Mouse (Mus musculus) Muller cell, postnatal 12 days (primary cell): ENCODE results near the gene Mdm2.
"Not testable (repeated sequence)": the region's sequence is repeated elsewhere in the genome, so short reads cannot be mapped to it uniquely, and the experiment has no call there.

Experiments
- DNase-seq: peaks from one replicate; pipeline ENCODE4 v3.0.0-alpha.2; 2015; ENCODE audit errors: inconsistent ontology term

The Mdm2 gene

DNA sequence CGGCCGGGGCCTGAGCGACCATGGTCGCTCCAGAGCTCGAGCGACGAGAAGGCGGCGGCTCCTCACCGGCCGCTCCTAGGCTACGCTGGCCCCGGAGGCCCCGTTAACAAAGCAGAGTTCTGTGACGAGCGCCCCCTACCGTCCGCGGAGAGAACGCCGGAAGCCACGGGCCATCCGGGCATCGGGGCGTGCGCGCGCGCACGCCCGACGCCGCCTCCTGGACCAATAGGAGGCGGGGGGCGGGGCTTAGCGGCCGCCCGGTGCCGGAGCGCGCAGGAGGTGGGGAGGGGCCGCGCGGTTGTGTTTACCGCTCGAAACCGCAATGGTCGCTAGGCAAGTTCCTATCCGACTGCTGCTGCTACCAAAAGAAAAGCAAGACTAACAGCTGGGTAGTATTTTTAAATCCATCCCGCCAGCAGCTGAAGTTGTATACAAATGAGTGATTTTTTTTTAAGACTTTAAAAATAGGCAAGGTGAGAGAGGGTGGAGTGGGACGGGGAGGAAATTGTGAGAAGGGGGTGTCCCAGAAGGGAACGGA lies at the start of gene Mdm2:
TSS of gene Mdm2 (minus strand) at position 155 of the 538 bp plus-strand sequence.
- DNase-seq: peak; percentile 98

DNA sequence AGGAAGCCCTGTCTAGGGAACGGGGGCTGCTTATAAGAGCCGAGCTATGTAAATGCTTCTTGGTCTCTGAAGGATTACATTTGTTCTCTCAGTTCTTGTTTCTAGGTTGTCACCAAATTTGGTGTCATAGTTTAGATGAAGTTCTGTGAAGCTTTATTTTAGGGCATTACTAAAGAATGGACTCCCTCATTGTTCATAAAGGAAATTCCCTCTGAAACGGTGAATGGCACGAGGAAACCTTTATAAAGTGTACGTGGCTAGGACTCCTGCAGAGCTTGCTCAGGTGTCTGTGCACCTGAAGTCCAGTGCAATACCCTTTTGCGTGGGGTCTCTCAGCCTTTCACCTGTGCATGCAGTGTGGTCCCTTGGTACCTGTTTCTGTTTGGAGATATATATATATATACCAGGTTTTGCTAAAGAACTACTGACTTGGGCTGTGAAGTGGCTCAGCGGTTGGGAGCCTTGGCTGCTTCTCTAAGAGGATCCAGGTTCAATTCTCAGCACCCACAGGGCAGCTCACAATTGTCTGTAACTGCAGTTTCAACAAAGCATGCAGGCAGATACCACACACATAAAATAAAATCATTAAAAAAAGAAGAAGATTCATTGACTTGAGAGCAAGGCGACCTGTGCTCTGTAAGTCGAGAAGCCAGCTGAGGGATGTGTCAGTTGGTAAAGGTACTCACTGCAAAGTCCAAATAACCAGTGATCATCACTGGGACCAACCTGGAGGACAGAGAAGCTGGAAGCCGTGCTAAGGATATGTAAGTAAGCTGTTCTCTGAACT lies 49.5 kb upstream of the Mdm2 start:
- DNase-seq: no peak

- no peak for DNase-seq
Measured at GRCm38 (mm10) chr10:117758749-117759727, 48.5 kb upstream of the Mdm2 start.

GRCm38 (mm10) chr10:117758344-117758743 lies 47.8 kb upstream of the Mdm2 start:
- DNase-seq: not testable (repeated sequence)

GRCm38 (mm10) chr10:117757796-117758342 lies 47.3 kb upstream of the Mdm2 start:
- no peak for DNase-seq

- no peak for DNase-seq
Measured at GRCm38 (mm10) chr10:117757259-117757658, 46.7 kb upstream of the Mdm2 start.

DNA sequence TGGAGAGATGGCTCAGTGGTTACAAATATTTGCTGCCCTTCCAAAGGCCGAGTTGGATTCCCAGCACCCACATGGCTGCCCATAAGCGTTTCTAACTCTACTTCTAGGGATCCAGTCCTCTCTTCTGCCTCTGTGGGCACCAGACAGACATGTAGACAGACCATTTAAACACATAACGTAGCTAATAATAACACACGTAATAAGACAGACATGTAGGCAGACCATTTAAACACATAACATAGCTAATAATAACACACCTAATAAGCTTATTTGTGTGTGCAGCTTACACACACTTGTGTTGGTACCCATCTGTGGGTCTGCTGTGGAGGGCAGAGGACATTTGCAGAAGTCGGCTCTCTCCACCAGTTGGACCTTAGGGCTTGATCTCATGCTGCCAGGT lies 46.2 kb upstream of the Mdm2 start:
- DNase-seq: no peak

DNA sequence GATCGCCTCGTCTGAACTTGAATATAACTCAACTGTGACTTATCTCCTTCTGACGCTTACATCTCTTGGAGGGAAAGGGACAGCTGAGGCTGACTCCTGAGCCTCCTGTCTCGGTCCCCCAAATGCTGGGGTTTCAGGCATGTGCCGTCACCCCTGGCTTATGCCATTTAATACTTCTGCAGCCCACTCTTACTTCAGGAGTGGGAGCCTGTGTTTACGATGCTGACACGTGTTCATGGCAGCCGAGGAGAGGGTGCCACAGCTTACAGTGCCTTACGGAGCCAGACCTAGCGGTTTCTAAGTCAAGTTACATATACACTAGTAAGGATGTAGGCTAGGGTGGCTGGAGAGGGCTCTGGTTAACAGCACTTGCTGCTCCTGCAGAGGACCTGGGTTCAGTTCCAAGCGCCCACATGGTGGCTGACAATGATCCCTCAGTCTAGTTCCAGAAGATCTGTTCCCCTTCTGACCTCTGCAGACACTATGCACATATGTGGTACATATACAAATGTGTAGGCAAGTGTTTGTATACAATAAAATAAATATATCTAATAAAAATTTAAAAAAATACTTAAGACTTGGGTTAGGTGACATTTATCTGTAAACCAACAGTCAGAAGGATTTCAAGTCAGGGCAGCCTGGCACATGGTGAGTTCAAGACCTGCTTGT lies 45.4 kb upstream of the Mdm2 start:
- DNase-seq: no peak

- DNase-seq: no peak
Measured at GRCm38 (mm10) chr10:117755086-117755798, 44.7 kb upstream of the Mdm2 start.

- DNase-seq: no peak
Measured at GRCm38 (mm10) chr10:117754609-117754940, 44.0 kb upstream of the Mdm2 start.

GRCm38 (mm10) chr10:117753711-117754608 lies 43.4 kb upstream of the Mdm2 start:
- DNase-seq: no peak

GRCm38 (mm10) chr10:117752851-117753647 lies 42.5 kb upstream of the Mdm2 start:
- no peak for DNase-seq

- DNase-seq: no peak
Measured at GRCm38 (mm10) chr10:117752304-117752821, 41.8 kb upstream of the Mdm2 start.

DNA sequence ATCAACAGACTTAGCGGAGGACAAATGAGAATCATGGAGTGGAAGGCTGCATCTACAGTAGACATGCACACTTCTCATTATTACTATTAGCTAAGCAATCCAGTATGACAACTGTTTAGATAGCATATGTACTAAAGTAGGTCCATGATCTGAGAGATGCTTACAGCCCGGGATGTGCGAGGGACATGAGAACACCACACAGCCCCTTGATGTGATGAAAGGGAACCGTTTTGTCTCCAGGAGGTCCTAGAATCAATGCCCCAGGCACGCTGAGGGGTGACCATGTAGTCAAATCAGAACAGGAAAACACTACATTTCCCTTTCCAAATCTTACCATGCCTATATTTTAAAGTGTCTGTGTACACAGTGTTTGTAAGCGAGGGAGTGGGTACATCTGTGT lies 41.2 kb upstream of the Mdm2 start:
- no peak for DNase-seq

- no peak for DNase-seq
Measured at GRCm38 (mm10) chr10:117751282-117751610, 40.7 kb upstream of the Mdm2 start.

- no peak for DNase-seq
Measured at GRCm38 (mm10) chr10:117750529-117751281, 40.1 kb upstream of the Mdm2 start.

DNA sequence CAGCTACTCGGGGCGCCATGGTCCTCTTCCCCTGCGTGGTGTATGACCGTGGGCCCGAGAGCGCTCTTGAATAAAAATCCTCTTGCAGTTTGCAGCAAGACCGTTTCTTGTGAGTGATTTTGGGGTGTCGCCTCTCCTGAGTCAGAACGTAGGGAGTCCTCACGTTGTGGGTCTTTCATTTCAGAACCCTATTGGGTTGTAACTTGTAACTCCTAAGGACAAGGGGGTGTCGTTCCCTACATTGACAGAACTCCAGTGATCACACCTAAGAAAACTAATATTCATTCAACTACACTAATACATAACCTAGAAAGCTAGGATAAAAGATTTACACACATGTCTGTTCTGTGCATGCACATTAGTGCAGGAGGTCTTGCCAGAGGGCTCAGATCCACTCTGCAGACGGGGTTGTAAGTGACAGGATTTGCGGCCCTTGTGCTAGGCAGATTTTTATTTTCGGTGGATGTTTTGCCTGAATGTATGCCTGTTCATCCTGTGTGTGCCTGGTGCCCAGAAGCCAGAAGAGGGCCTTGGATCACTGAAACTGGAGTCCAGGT lies 39.3 kb upstream of the Mdm2 start:
- no peak for DNase-seq
